Mouse (Mus musculus): ENCODE results near the gene Ablim1. TPM values are rescaled to one million over a fixed set of nuclear protein-coding genes. Genes with fewer than 3 reads are reported as not detected.

The Ablim1 gene
- total and polyA plus RNA-seq, 2 experiments from 2014 or later = 50.7 to 81.2 TPM

- ATAC-seq (ENCODE audit: low FRiP score) (no peak), DNase-seq (ENCODE audit: low spot score) (no peak)
- Histone ChIP-seq H3K9ac (replicated peaks; ENCODE audit: low read length, poor library complexity, severe bottlenecking) (no peak overlapping the region), H3K36me3 (ENCODE audit: insufficient read depth, low read length) (no peaks in the 10 kb centered on the region), H3K4me2 (ENCODE audit: low read depth, low read length, poor library complexity, severe bottlenecking) (no peak overlapping the region), H3K9me3 (ENCODE audit: low read length) (no peaks in the 10 kb centered on the region), H3K4me3 (ENCODE audit: low read depth, low read length) (no peak overlapping the region), H3K27me3 (ENCODE audit: insufficient read depth, low read length) (no peaks in the 10 kb centered on the region), H3K4me1 (ENCODE audit: insufficient read depth, low read length) (no peaks in the 10 kb centered on the region), H3K27ac (ENCODE audit: low read depth, low read length) (no peak overlapping the region)
- 63% methylated on average over 4 of the region's 4 CpGs for WGBS
- TF ChIP-seq CTCF (IDR thresholded peaks at IDR 0.05) = no peak
These were observed 8.1 kb downstream of the Ablim1 start for GRCm38 (mm10) chr19:57306601-57307000.

- H3K4me1 ChIP-seq (ENCODE audit: insufficient read depth, low read length) = no peaks in the 10 kb centered on the region
- H3K27me3 ChIP-seq (ENCODE audit: insufficient read depth, low read length) = no peaks in the 10 kb centered on the region
- no peak overlapping the region for H3K4me2 ChIP-seq (ENCODE audit: low read depth, low read length, poor library complexity, severe bottlenecking)
- H3K4me3 ChIP-seq (ENCODE audit: low read depth, low read length) = no peak overlapping the region
- ATAC-seq (ENCODE audit: low FRiP score) (no peak), DNase-seq (ENCODE audit: low spot score) (no peak)
- no peaks in the 10 kb centered on the region for H3K36me3 ChIP-seq (ENCODE audit: insufficient read depth, low read length)
- no peak overlapping the region for H3K9ac ChIP-seq (replicated peaks; ENCODE audit: low read length, poor library complexity, severe bottlenecking)
- 77% methylated on average over 8 of the region's 8 CpGs for WGBS
- no peak overlapping the region for H3K27ac ChIP-seq (ENCODE audit: low read depth, low read length)
- no peaks in the 10 kb centered on the region for H3K9me3 ChIP-seq (ENCODE audit: low read length)
- TF ChIP-seq CTCF (IDR thresholded peaks at IDR 0.05) = no peak
These were observed 8.7 kb downstream of the Ablim1 start for GRCm38 (mm10) chr19:57305972-57306371.

GRCm38 (mm10) chr19:57304666-57305065, 10.1 kb downstream of the Ablim1 start:
- H3K4me1 ChIP-seq (ENCODE audit: insufficient read depth, low read length) = no peaks in the 10 kb centered on the region
- no peaks in the 10 kb centered on the region for H3K9me3 ChIP-seq (ENCODE audit: low read length)
- DNase-seq (ENCODE audit: low spot score) (no peak), ATAC-seq (ENCODE audit: low FRiP score) (no peak)
- H3K27me3 ChIP-seq (ENCODE audit: insufficient read depth, low read length) = no peaks in the 10 kb centered on the region
- 80% methylated on average over 2 of the region's 2 CpGs for WGBS
- H3K9ac ChIP-seq (replicated peaks; ENCODE audit: low read length, poor library complexity, severe bottlenecking) = no peak overlapping the region
- H3K36me3 ChIP-seq (ENCODE audit: insufficient read depth, low read length) = no peaks in the 10 kb centered on the region
- no peak overlapping the region for H3K4me3 ChIP-seq (ENCODE audit: low read depth, low read length)
- no peak overlapping the region for H3K4me2 ChIP-seq (ENCODE audit: low read depth, low read length, poor library complexity, severe bottlenecking)
- no peak overlapping the region for H3K27ac ChIP-seq (ENCODE audit: low read depth, low read length)
- TF ChIP-seq CTCF (IDR thresholded peaks at IDR 0.05) = no peak

DNA sequence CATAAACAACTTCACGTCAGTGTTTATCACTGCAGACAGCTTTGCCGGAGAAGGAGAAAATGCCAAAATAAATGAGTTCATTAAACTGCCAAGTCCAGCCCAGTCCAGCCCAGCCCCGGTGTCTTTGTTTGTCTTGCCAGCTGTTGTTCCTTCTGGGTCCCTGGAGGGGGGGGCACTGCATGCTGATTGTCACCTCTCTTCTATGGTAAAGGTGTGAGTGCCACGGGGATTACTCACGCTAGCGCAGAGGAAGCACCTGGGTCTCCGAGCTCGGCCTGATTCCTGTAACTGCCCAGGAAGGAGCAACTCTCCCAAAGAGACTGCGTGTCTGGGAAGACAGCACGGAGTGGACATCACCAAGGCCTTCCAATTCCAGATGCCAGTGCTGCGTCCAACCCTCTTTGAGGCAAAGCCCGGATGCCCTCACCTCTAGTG, 12.7 kb downstream of the Ablim1 start:
- no peak overlapping the region for H3K9ac ChIP-seq (replicated peaks; ENCODE audit: low read length, poor library complexity, severe bottlenecking)
- H3K36me3 ChIP-seq (ENCODE audit: insufficient read depth, low read length) = no peaks in the 10 kb centered on the region
- TF ChIP-seq CTCF (IDR thresholded peaks at IDR 0.05) = no peak
- H3K27me3 ChIP-seq (ENCODE audit: insufficient read depth, low read length) = no peaks in the 10 kb centered on the region
- no peak for ATAC-seq (ENCODE audit: low FRiP score)
- DNase-seq (ENCODE audit: low spot score) = no peak
- H3K4me3 ChIP-seq (ENCODE audit: low read depth, low read length) = no peak overlapping the region
- 75% methylated on average over 12 of the region's 12 CpGs for WGBS
- no peak overlapping the region for H3K4me2 ChIP-seq (ENCODE audit: low read depth, low read length, poor library complexity, severe bottlenecking)
- no peaks in the 10 kb centered on the region for H3K9me3 ChIP-seq (ENCODE audit: low read length)
- H3K4me1 ChIP-seq (ENCODE audit: insufficient read depth, low read length) = no peaks in the 10 kb centered on the region
- no peak overlapping the region for H3K27ac ChIP-seq (ENCODE audit: low read depth, low read length)

GRCm38 (mm10) chr19:57298006-57298405, 16.7 kb downstream of the Ablim1 start:
- no peak for TF ChIP-seq CTCF (IDR thresholded peaks at IDR 0.05)
- H3K4me3 ChIP-seq (ENCODE audit: low read depth, low read length) = no peak overlapping the region
- H3K36me3 ChIP-seq (ENCODE audit: insufficient read depth, low read length) = no peaks in the 10 kb centered on the region
- no peak overlapping the region for H3K27ac ChIP-seq (ENCODE audit: low read depth, low read length)
- no peaks in the 10 kb centered on the region for H3K27me3 ChIP-seq (ENCODE audit: insufficient read depth, low read length)
- DNase-seq (ENCODE audit: low spot score) = no peak
- WGBS = 70% methylated on average over 5 of the region's 5 CpGs
- H3K4me1 ChIP-seq (ENCODE audit: insufficient read depth, low read length) = no peaks in the 10 kb centered on the region
- H3K4me2 ChIP-seq (ENCODE audit: low read depth, low read length, poor library complexity, severe bottlenecking) = no peak overlapping the region
- no peak overlapping the region for H3K9ac ChIP-seq (replicated peaks; ENCODE audit: low read length, poor library complexity, severe bottlenecking)
- no peak for ATAC-seq (ENCODE audit: low FRiP score)
- no peaks in the 10 kb centered on the region for H3K9me3 ChIP-seq (ENCODE audit: low read length)

- 89% methylated on average over 9 of the region's 9 CpGs for WGBS
- Histone ChIP-seq H3K27ac (ENCODE audit: low read depth, low read length) (no peak overlapping the region), H3K4me2 (ENCODE audit: low read depth, low read length, poor library complexity, severe bottlenecking) (no peak overlapping the region), H3K9ac (replicated peaks; ENCODE audit: low read length, poor library complexity, severe bottlenecking) (no peak overlapping the region), H3K4me1 (ENCODE audit: insufficient read depth, low read length) (no peaks in the 10 kb centered on the region), H3K27me3 (ENCODE audit: insufficient read depth, low read length) (no peaks in the 10 kb centered on the region), H3K9me3 (ENCODE audit: low read length) (no peaks in the 10 kb centered on the region), H3K36me3 (ENCODE audit: insufficient read depth, low read length) (no peaks in the 10 kb centered on the region), H3K4me3 (ENCODE audit: low read depth, low read length) (no peak overlapping the region)
- no peak for TF ChIP-seq CTCF (IDR thresholded peaks at IDR 0.05)
- ATAC-seq (ENCODE audit: low FRiP score) (no peak), DNase-seq (ENCODE audit: low spot score) (no peak)
These were observed 17.3 kb downstream of the Ablim1 start for GRCm38 (mm10) chr19:57297447-57297846.
